Mouse (Mus musculus): ENCODE measurements at regions not wholly inside any gene's neighbourhood (a gene's known extent, or its start where the extent isn't known, plus 50 kb on each side); places are given as distances from the start of the nearest gene placed in this dataset.
"Not testable (repeated sequence)": the region's sequence is repeated elsewhere in the genome, so short reads cannot be mapped to it uniquely, and the experiment has no call there.

GRCm38 (mm10) chr17:35758769-35759168 is 54.3 kb upstream of the Ddr1 start:
- no peak for DNase-seq

DNA sequence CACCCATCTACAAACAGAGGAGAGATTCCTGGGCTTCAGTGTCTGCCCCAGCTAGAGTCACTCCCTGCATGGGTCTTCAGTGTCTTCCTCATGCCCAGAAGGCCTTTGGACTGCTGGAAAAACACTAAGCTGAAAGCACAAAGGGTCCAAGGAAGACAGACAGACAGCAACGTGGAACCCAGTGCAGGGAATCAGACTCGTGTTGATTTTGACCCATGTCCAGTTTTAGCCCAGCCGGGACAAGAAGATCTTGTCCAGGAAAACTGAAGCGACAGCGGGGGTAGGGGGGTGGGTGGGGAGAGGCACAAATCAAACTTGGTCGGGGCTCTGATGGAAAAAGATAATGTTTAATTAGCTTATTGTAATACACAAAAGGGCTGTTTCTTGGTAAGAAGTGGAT is 55.3 kb upstream of the Ddr1 start:
- DNase-seq: no peak

DNA sequence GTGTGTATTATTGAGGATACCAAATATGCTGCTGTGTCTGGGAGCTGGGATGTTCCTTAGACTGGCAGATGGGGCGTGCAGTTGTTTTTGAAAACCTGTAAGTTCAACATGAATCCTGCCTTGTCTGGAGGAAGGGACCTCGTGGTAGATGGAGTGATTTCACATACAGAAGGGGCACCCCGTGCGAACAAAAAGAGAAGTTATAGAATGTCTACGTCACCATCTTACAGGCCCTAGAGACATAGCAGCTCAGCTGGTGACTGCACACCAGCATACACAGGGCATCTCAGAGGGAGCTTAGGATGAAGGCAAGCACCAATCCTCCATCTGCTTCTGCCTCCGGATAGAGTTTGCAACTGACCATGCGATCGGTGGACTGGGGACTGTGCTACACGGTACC is 58.2 kb upstream of the Ddr1 start:
- no peak for DNase-seq

GRCm38 (mm10) chr17:35763101-35763500 is 58.4 kb upstream of the Ier3 start:
- no peak for DNase-seq

DNA sequence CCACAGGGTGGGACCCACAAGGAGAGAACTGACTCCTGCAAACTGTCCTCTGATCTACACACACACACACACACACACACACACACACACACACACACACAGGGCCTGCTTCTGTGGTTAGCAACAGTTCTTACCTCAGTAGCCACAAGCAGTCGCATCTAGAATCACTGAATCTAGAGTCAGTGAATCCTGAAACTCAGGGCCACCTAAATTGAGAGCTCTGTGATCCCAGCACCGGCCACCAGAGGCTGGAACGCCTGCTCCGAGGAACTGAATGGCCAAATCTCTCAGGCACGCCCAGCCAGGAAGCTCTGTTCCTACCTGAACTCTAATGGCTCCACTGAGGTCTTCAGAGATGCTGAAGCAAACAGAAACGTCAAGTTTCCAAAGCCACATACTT is 57.6 kb upstream of the Ier3 start:
- DNase-seq: peak; percentile 44 to 76

- no peak for DNase-seq
Measured at GRCm38 (mm10) chr17:35766406-35766805, 55.1 kb upstream of the Ier3 start.

GRCm38 (mm10) chr17:35769175-35769960 is 52.1 kb upstream of the Ier3 start:
- DNase-seq: peak; percentile 32 to 48

DNA sequence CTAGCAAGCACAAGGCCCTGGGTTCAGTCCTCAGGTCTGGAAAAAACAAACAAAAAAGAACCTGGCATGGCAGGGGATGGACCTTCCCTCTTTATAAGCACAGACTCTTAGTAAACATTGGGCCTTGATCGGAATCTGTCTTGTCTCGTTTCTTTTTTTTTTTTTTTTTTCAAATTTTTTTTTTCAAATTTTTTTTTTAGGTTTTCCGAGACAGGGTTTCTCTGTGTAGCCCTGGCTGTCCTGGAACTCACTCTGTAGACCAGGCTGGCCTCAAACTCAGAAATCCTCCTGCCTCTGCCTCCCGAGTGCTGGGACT is 51.6 kb upstream of the Ier3 start:
- not testable (repeated sequence) for DNase-seq

- no peak for DNase-seq
Measured at GRCm38 (mm10) chr17:35770599-35770998, 50.9 kb upstream of the Ier3 start.

- peak; percentile 53 to 67 for DNase-seq
Measured at GRCm38 (mm10) chr17:35771656-35772405, 49.7 kb upstream of the Ier3 start.
